Mouse (Mus musculus) liver, embryonic 14.5 days (tissue): ENCODE results near the gene Cox19. TPM values are rescaled to one million over a fixed set of nuclear protein-coding genes. Genes with fewer than 3 reads are reported as not detected.

Experiments
- ATAC-seq: fragments of 200-750 bp; cut with Nextera tagmentation; 2 replicates; pipeline ENCODE4 v1.8.0; 2017; ENCODE audit warnings: moderate number of reproducible peaks, mild to moderate bottlenecking, moderate library complexity; ENCODE audit not compliant: insufficient read depth
- DNase-seq, 3 experiments: peaks; one replicate each; pipeline ENCODE4 v3.0.0-alpha.2; 2012 to 2013; ENCODE audit warnings: low read depth in 3 of 3, low spot score in 3 of 3
- H3K27ac ChIP-seq: fragments of 300-500 bp; sonication (generic); 2 replicates; pipeline ENCODE4 v1.5.1; 2014; ENCODE audit warnings: moderate library complexity, mild to moderate bottlenecking, control low read depth, inconsistent platforms
- H3K27me3 ChIP-seq: fragments of 300-500 bp; sonication (generic); 2 replicates; pipeline ENCODE4 v1.6.1; 2014; ENCODE audit warnings: mild to moderate bottlenecking, low read length, moderate library complexity; ENCODE audit not compliant: control insufficient read depth, insufficient read depth
- H3K36me3 ChIP-seq: fragments of 300-500 bp; sonication (generic); replicated peaks from 2 replicates; pipeline ENCODE4 v1.6.1; 2014; ENCODE audit warnings: low read depth; ENCODE audit not compliant: control insufficient read depth, insufficient read depth
- H3K4me1 ChIP-seq, 2 experiments: fragments of 200-500 bp in 1 of 2; fragments of 300-500 bp in 1 of 2; sonication (generic) in 1 of 2; replicated peaks; 2 replicates each; pipeline ENCODE4 v1.6.1; 2012 to 2014; ENCODE audit warnings: antibody characterized with exemption in 1 of 2, inconsistent platforms in 1 of 2, low read length in 1 of 2; ENCODE audit not compliant: control insufficient read depth in 2 of 2, insufficient read depth in 2 of 2
- H3K4me2 ChIP-seq: fragments of 300-500 bp; sonication (generic); 2 replicates; pipeline ENCODE4 v1.6.1; 2014; ENCODE audit warnings: low read depth, mild to moderate bottlenecking, control low read depth, moderate library complexity
- H3K4me3 ChIP-seq, 2 experiments: fragments of 200-500 bp in 1 of 2; fragments of 300-500 bp in 1 of 2; sonication (generic) in 1 of 2; 2 replicates each; pipeline ENCODE4 v1.5.1; 2012 to 2014; ENCODE audit warnings: low read depth in 2 of 2, low read length in 2 of 2, mild to moderate bottlenecking in 2 of 2, control low read depth in 1 of 2, inconsistent platforms in 1 of 2, moderate library complexity in 1 of 2; ENCODE audit not compliant: insufficient read depth in 1 of 2
- H3K9ac ChIP-seq: fragments of 300-500 bp; sonication (generic); replicated peaks from 2 replicates; pipeline ENCODE4 v1.6.1; 2014; ENCODE audit warnings: mild to moderate bottlenecking, control low read depth, moderate library complexity
- H3K9me3 ChIP-seq: fragments of 300-500 bp; sonication (generic); 2 replicates; pipeline ENCODE4 v1.6.1; 2016; ENCODE audit warnings: low read length, mixed read lengths; ENCODE audit not compliant: control insufficient read depth
- CTCF ChIP-seq: IDR thresholded peaks from 2 replicates; pipeline ENCODE4 v1.5.1; 2016; ENCODE audit warnings: antibody characterized with exemption, low read depth, control low read depth
- EP300 ChIP-seq: IDR thresholded peaks from 2 replicates; pipeline ENCODE4 v1.6.1; 2016; ENCODE audit warnings: antibody characterized with exemption, low read depth
- WGBS: fragments of 180-500 bp; shearing (Covaris S2); extraction: QIAGEN DNeasy Blood & Tissue Kit; methylation state at CpG from one replicate; pipeline ENCODE4 v1.1.7; 2014; ENCODE audit not compliant: insufficient replicate concordance; 5-methylcytosine and 5-hydroxymethylcytosine counted together
- polyA plus RNA-seq, 2 experiments: library from polyadenylated mRNA; depleted of rRNA in 1 of 2; stranded (reverse) in 1 of 2; unstranded in 1 of 2; fragments of >200 nt; fragmentation: Nextera tagmentation in 1 of 2; extraction: Ambion mirVana in 1 of 2; gene quantifications; 2 replicates each; pipeline versions ENCODE4 v1.2.1 to v1.2.3; 2012 to 2014

The Cox19 gene
- polyA plus RNA-seq, 2 experiments: 23.3 to 61.4 TPM

DNA sequence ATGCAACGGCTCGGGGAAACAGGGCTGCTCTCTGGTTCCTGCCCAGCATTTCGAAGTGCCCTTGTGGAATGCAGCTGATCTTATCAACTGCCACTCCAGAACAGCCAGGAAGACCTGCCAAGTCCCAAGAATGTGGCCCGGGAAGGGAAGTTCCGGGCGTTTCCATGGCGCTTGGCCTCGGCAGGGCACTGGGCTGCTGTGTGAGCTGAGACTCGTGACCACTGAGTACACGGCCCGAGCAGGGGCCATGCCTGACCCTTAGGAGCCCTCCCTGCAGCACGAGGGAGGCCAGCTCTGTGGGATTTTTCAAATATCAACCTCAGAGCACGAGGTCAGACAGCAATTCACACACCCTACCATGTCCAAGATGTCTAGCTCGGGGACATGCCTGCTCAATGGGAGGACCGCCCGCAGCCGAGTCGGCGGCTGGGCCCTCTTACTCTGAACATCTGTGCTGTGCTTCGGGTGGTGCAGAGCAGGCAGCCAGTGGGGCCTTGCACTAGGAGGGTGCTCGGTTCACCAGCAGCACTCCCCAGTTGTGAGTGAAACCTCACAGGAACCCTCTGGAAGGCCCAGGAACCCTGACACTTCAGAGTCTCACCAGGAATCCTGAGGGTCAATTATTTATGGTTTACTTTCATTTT is 27.9 kb upstream of the Cox19 start:
- peak overlapping the region; percentile 96 for H3K9ac ChIP-seq
- WGBS: 14% methylated on average over 21 of the region's 21 CpGs
- no peak for TF ChIP-seq EP300
- H3K27me3 ChIP-seq: no peaks in the 10 kb centered on the region
- H3K4me2 ChIP-seq: peak overlapping the region; percentile 97
- H3K36me3 ChIP-seq: peaks cover 3% of the 10 kb centered on the region
- DNase-seq (no peak), ATAC-seq (no peak)
- H3K9me3 ChIP-seq: no peaks in the 10 kb centered on the region
- H3K27ac ChIP-seq: peak overlapping the region; percentile 86
- H3K4me1 ChIP-seq: peaks cover 60 to 78% of the 10 kb centered on the region in 2 experiments
- H3K4me3 ChIP-seq: peak overlapping the region; percentile 26 to 32

DNA sequence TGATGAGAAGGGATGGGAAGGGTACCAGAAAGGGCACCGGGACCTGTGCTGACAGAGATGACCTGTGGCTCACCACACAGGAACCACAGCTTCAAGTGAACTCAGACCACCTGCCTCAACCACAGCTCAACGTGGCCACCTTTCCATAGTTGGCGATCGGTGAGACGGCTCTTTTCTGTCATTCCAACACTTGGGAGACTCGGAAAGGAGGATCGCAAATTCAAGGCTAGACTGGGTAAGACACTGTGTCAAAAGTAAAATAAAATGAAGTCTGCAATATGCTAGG is 27.0 kb upstream of the Cox19 start:
- no peak for DNase-seq
- ATAC-seq: no peak
- Histone ChIP-seq H3K27me3 (no peaks in the 10 kb centered on the region), H3K9me3 (no peaks in the 10 kb centered on the region), H3K4me1 (peaks cover 58 to 76% of the 10 kb centered on the region in 2 experiments), H3K4me3 (no peak overlapping the region), H3K36me3 (no peaks in the 10 kb centered on the region), H3K9ac (no peak overlapping the region), H3K4me2 (no peak overlapping the region), H3K27ac (peak overlapping the region; percentile 41; the same call in 1 of the 2 replicates)
- WGBS: 54% methylated on average over 7 of the region's 7 CpGs
- TF ChIP-seq CTCF: no peak
- no peak for TF ChIP-seq EP300

GRCm38 (mm10) chr5:139377468-139378270 is 26.5 kb upstream of the Cox19 start, which contains the start of gene Gpr146:
Gpr146 (plus strand) TSS chr5:139377697.
- Histone ChIP-seq H3K4me1 (peaks cover 60 to 76% of the 10 kb centered on the region in 2 experiments), H3K36me3 (no peaks in the 10 kb centered on the region), H3K4me2 (peak within 1 kb of the TSS; percentile 41), H3K27ac (peak within 1 kb of the TSS; percentile 41), H3K27me3 (no peaks in the 10 kb centered on the region), H3K9ac (peak within 1 kb of the TSS; percentile 37; the same call in 1 of the 2 replicates), H3K9me3 (no peaks in the 10 kb centered on the region), H3K4me3 (no peak within 1 kb of the TSS)
- DNase-seq (no peak), ATAC-seq (no peak)
- WGBS: 25% methylated on average over 18 of the region's 18 CpGs
- TF ChIP-seq CTCF (no peak), EP300 (peak; percentile 31; the same call in 1 of the 2 replicates)

- H3K4me1 ChIP-seq: peaks cover 63 to 84% of the 10 kb centered on the region in 2 experiments
- H3K4me3 ChIP-seq: no peak overlapping the region
- 72% methylated on average over 2 of the region's 2 CpGs for WGBS
- no peak overlapping the region for H3K4me2 ChIP-seq
- no peaks in the 10 kb centered on the region for H3K27me3 ChIP-seq
- DNase-seq: no peak
- no peak for ATAC-seq
- H3K9me3 ChIP-seq: no peaks in the 10 kb centered on the region
- no peak overlapping the region for H3K27ac ChIP-seq
- TF ChIP-seq EP300: no peak
- no peak for TF ChIP-seq CTCF
- no peak overlapping the region for H3K9ac ChIP-seq
- H3K36me3 ChIP-seq: no peaks in the 10 kb centered on the region
These were observed 23.6 kb upstream of the Cox19 start for GRCm38 (mm10) chr5:139374841-139375240.

DNA sequence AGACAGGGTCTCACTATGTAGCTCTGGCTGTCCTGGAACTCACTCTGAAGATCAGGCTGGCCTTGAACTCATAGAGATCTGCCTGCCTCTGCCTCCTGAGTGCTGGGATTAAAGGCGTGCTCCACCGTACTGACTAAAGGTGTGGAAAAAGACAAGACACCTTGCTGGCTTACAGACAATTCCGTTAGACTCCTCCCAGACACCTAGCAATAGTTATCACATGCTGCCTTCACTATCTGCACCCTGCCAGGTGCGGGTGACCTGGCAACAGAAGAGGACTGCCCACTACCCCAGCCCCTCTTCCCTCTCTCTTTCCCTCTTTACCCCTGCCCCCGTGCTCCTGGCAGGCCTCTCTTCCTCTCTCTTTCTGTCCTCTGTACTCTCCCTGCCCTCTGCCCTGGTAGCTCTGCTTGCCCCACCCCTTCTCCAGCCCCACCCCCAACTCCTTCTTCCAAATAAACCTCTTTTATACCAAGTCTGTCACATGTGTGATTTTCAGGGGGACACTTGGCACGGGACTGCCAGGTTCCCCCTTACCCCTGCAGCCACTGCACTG is 22.7 kb upstream of the Cox19 start:
- no peak for TF ChIP-seq EP300
- TF ChIP-seq CTCF: no peak
- Histone ChIP-seq H3K9ac (no peak overlapping the region), H3K36me3 (no peaks in the 10 kb centered on the region), H3K27me3 (no peaks in the 10 kb centered on the region), H3K4me1 (peaks cover 54 to 79% of the 10 kb centered on the region in 2 experiments), H3K27ac (no peak overlapping the region), H3K4me2 (no peak overlapping the region), H3K4me3 (no peak overlapping the region), H3K9me3 (no peaks in the 10 kb centered on the region)
- 49% methylated on average over 6 of the region's 6 CpGs for WGBS
- no peak for ATAC-seq
- no peak for DNase-seq
